ENCODE assay signal across 19 mouse cellular contexts in genomic region chr2:27022612-27023011, GRCm38 (mm10). TPM values are rescaled to one million over a fixed set of nuclear protein-coding genes. Genes with fewer than 3 reads are reported as not detected.
"Had no signal": no experiment of that assay in that cellular context is flagged by ENCODE, and none has a peak within 500 bp of the region (broad histone marks: within the 10 kb centered on the region; RNA-seq: fewer than 3 reads in every experiment).

No protein-coding gene starts in this region.

- H3K9ac ChIP-seq: liver, embryonic 13.5 days; neural tube, embryonic 13.5 days; stomach, embryonic 15.5 days had no signal

- H3K4me1 ChIP-seq: stomach, embryonic 15.5 days had no signal

- H3K4me2 ChIP-seq: liver, embryonic 13.5 days; neural tube, embryonic 13.5 days; stomach, embryonic 15.5 days had no signal

- H3K27me3 ChIP-seq: neural tube, embryonic 13.5 days had no signal

- H3K9me3 ChIP-seq: liver, embryonic 13.5 days; neural tube, embryonic 13.5 days; stomach, embryonic 15.5 days had no signal

- H3K27ac ChIP-seq: kidney, postnatal 0 days; liver, embryonic 13.5 days; neural tube, embryonic 13.5 days; stomach, embryonic 15.5 days had no signal

- ATAC-seq: intestine, postnatal 0 days had no signal

- DNase-seq: kidney, adult 2 months; kidney, postnatal 25 days; liver, embryonic 13.5 days; lung, adult 2 months; lung, postnatal 14 days; lung, postnatal 4 days; midbrain, embryonic 14.5 days; retina, postnatal 1 day; right cerebral cortex, postnatal 25 days; spleen, adult 18-20 months; thymus, postnatal 25 days had no signal

- H3K4me3 ChIP-seq: liver, embryonic 13.5 days; neural tube, embryonic 13.5 days; stomach, embryonic 15.5 days had no signal

RNA-seq across cellular contexts. Expression of gene Mymk, which starts 49.4 kb away (rescaled TPM):
- total RNA-seq: liver, adult 2 months; megakaryocyte progenitor cell, adult 5-6 weeks; megakaryocyte-erythroid progenitor cell, adult 5-6 weeks; neutrophil, adult 5-6 weeks had no signal
- polyA plus RNA-seq: intestine, postnatal 0 days; kidney, postnatal 0 days; liver, adult 2 months; midbrain, embryonic 14.5 days had no signal

RNA-seq across cellular contexts. Expression of gene Adamts13, which starts 49.4 kb away (rescaled TPM):
- total RNA-seq: megakaryocyte-erythroid progenitor cell, adult 5-6 weeks; neutrophil, adult 5-6 weeks had no signal
- polyA plus RNA-seq: midbrain, embryonic 14.5 days; neural tube, embryonic 13.5 days had no signal

RNA-seq across cellular contexts. Expression of gene Adamtsl2, which starts 56.6 kb away (rescaled TPM):
- total RNA-seq: megakaryocyte progenitor cell, adult 5-6 weeks; megakaryocyte-erythroid progenitor cell, adult 5-6 weeks; neutrophil, adult 5-6 weeks had no signal
